Mouse (Mus musculus) forebrain, embryonic 11.5 days (tissue): Measurements from ENCODE around the gene Hist2h3c1. TPM values are rescaled to one million over a fixed set of nuclear protein-coding genes. Genes with fewer than 3 reads are reported as not detected.
"Not testable (repeated sequence)": the region's sequence is repeated elsewhere in the genome, so short reads cannot be mapped to it uniquely, and the experiment has no call there.

Experiments used
- ATAC-seq: fragments of 200-750 bp; cut with Nextera tagmentation; replicated peaks from 2 replicates; pipeline ENCODE4 v1.8.0; 2017; ENCODE audit warnings: moderate TSS enrichment; ENCODE audit not compliant: low FRiP score
- DNase-seq: peaks from one replicate; pipeline ENCODE4 v3.0.0-alpha.2; 2017; ENCODE audit warnings: low spot score
- H3K27ac ChIP-seq: fragments of 300-500 bp; sonication (generic); 2 replicates; pipeline ENCODE4 v1.5.1; 2014; ENCODE audit warnings: low read depth, low read length
- H3K27me3 ChIP-seq: fragments of 300-500 bp; sonication (generic); 2 replicates; pipeline ENCODE4 v1.6.1; 2014; ENCODE audit warnings: mild to moderate bottlenecking, low read length, mixed read lengths; ENCODE audit not compliant: control insufficient read depth, insufficient read depth
- H3K36me3 ChIP-seq: fragments of 300-500 bp; sonication (generic); 2 replicates; pipeline ENCODE4 v1.6.1; 2014; ENCODE audit warnings: mild to moderate bottlenecking, low read length, moderate library complexity, mixed read lengths; ENCODE audit not compliant: control insufficient read depth, insufficient read depth
- H3K4me1 ChIP-seq: fragments of 300-500 bp; sonication (generic); replicated peaks from 2 replicates; pipeline ENCODE4 v1.6.1; 2014; ENCODE audit warnings: low read length, mixed read lengths; ENCODE audit not compliant: control insufficient read depth, insufficient read depth
- H3K4me2 ChIP-seq: fragments of 300-500 bp; sonication (generic); 2 replicates; pipeline ENCODE4 v1.6.1; 2014; ENCODE audit warnings: low read depth, mild to moderate bottlenecking, low read length, moderate library complexity, mixed read lengths; ENCODE audit not compliant: severe bottlenecking
- H3K4me3 ChIP-seq: fragments of 300-500 bp; sonication (generic); 2 replicates; pipeline ENCODE4 v1.5.1; 2014; ENCODE audit warnings: low read depth, low read length
- H3K9ac ChIP-seq: fragments of 300-500 bp; sonication (generic); 2 replicates; pipeline ENCODE4 v1.6.1; 2014; ENCODE audit warnings: low read length
- H3K9me3 ChIP-seq: fragments of 300-500 bp; sonication (generic); 2 replicates; pipeline ENCODE4 v1.6.1; 2016; ENCODE audit warnings: low read length, mixed read lengths; ENCODE audit not compliant: control insufficient read depth
- WGBS: fragments of 180-500 bp; shearing (Covaris S2); extraction: QIAGEN DNeasy Blood & Tissue Kit; methylation state at CpG from one replicate; pipeline ENCODE4 v1.1.7; 2014; 5-methylcytosine and 5-hydroxymethylcytosine counted together
- polyA plus RNA-seq: library from polyadenylated mRNA; unstranded; fragments of >200 nt; fragmentation: Nextera tagmentation; extraction: Ambion mirVana; gene quantifications from 2 replicates; pipeline ENCODE4 v1.2.1, GENCODE M21; 2014

The Hist2h3c1 gene
- 2.3 TPM in 1 of 2 replicates, not detected in the other for polyA plus RNA-seq

- H3K4me1 ChIP-seq, H3K9me3 ChIP-seq, DNase-seq, H3K36me3 ChIP-seq, H3K27me3 ChIP-seq: not testable (repeated sequence)
- H3K9ac ChIP-seq = peak within 1 kb of the TSS; percentile 67
- H3K4me2 ChIP-seq = peak within 1 kb of the TSS; percentile 53
- peak within 1 kb of the TSS; percentile 91 for H3K27ac ChIP-seq
- ATAC-seq = peak; percentile 94
- 0% methylated on average over 2 of the region's 47 CpGs for WGBS
- H3K4me3 ChIP-seq = peak within 1 kb of the TSS; percentile 44
These were observed at the start of gene Hist2h3c1 for GRCm38 (mm10) chr3:96246427-96246856. Hist2h3c1 (plus strand) TSS chr3:96246685.

- Histone ChIP-seq H3K9me3 (no peaks in the 10 kb centered on the region), H3K4me3 (peak overlapping the region; percentile 66), H3K4me2 (peak overlapping the region; percentile 98), H3K36me3 (no peaks in the 10 kb centered on the region), H3K27me3 (no peaks in the 10 kb centered on the region), H3K9ac (peak overlapping the region; percentile 97), H3K4me1 (peaks cover 7% of the 10 kb centered on the region), H3K27ac (peak overlapping the region; percentile 92)
- ATAC-seq = peak; percentile 93
- under 1% methylated on average over 50 of the region's 50 CpGs for WGBS
- peak; percentile 93 for DNase-seq
These were observed 49.2 kb upstream of the Hist2h3c1 start for GRCm38 (mm10) chr3:96197129-96197749.

DNA sequence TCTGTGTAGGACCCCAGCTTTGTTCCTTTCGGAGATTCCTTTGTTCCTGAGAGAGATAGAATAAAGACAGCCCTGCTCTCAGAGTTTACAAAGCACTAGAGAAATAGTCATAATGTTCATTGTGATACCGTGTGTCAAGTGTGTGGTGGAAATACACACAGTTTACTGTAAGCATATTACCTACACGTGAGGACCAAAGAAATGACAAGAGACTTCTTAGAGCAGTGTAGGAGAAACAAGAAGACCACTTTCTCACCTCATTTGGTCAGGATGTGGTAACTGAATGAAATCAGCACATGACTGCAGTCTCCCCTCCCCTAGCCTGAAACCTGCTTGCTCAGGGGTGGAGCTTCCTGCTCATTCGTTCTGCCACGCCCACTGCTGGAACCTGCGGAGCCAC lies 48.3 kb upstream of the Hist2h3c1 start:
- peak; percentile 25; the same call in 1 of the 2 replicates for ATAC-seq
- Histone ChIP-seq H3K4me3 (peak overlapping the region; percentile 66), H3K9ac (peak overlapping the region; percentile 50)

GRCm38 (mm10) chr3:96198601-96199251 lies 47.8 kb upstream of the Hist2h3c1 start:
- not testable (repeated sequence) for H3K27ac ChIP-seq, H3K9ac ChIP-seq, ATAC-seq, H3K9me3 ChIP-seq, H3K36me3 ChIP-seq, DNase-seq, H3K4me3 ChIP-seq, H3K4me1 ChIP-seq, H3K27me3 ChIP-seq, H3K4me2 ChIP-seq
- 29% methylated on average over 7 of the region's 8 CpGs for WGBS

More for the DNA sequence above, 48.3 kb upstream of the Hist2h3c1 start:
- H3K27ac ChIP-seq = no peak overlapping the region
- H3K36me3 ChIP-seq = no peaks in the 10 kb centered on the region
- H3K9me3 ChIP-seq = no peaks in the 10 kb centered on the region
- H3K4me2 ChIP-seq = peak overlapping the region; percentile 98
- peaks cover 7% of the 10 kb centered on the region for H3K4me1 ChIP-seq
- no peak for DNase-seq
- no peaks in the 10 kb centered on the region for H3K27me3 ChIP-seq
- WGBS = 2% methylated on average over 6 of the region's 6 CpGs

DNA sequence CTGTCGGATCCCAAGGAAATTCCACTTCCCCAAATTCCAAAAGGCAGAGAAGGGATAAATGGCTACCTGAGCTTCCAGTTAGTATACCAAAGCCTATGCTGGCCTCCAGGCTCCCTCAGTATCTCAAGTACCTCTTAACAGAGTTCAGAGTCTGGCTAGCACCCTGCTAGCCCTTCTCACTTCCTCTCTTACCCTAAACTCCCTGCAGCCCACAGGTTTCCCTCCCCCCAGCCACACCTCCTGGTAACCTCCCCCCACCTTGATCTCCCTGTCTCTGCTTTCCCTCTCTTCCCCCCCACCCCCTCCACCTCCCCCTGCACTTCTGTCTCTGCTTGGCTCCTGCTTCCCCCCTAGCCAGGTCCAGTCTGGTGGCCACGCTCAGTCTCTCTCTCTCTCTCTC lies 46.8 kb upstream of the Hist2h3c1 start:
- ATAC-seq (no peak), DNase-seq (no peak)
- Histone ChIP-seq H3K4me3 (no peak overlapping the region), H3K9me3 (no peaks in the 10 kb centered on the region), H3K36me3 (no peaks in the 10 kb centered on the region), H3K27me3 (no peaks in the 10 kb centered on the region), H3K27ac (no peak overlapping the region), H3K4me1 (peaks cover 7% of the 10 kb centered on the region), H3K4me2 (no peak overlapping the region), H3K9ac (no peak overlapping the region)
- 72% methylated on average over 2 of the region's 2 CpGs for WGBS

GRCm38 (mm10) chr3:96207819-96208218 lies 38.7 kb upstream of the Hist2h3c1 start:
- Histone ChIP-seq H3K27me3 (no peaks in the 10 kb centered on the region), H3K9ac (no peak overlapping the region), H3K27ac (no peak overlapping the region), H3K4me2 (no peak overlapping the region), H3K36me3 (no peaks in the 10 kb centered on the region), H3K9me3 (no peaks in the 10 kb centered on the region), H3K4me3 (no peak overlapping the region), H3K4me1 (0 out of 2 replicates have a peak, but pooled peaks cover 2% of the 10 kb centered on the region)
- ATAC-seq (no peak), DNase-seq (no peak)
- WGBS = 85% methylated on average over 3 of the region's 3 CpGs

GRCm38 (mm10) chr3:96209242-96209641 lies 37.2 kb upstream of the Hist2h3c1 start:
- Histone ChIP-seq H3K9me3 (no peaks in the 10 kb centered on the region), H3K27me3 (no peaks in the 10 kb centered on the region), H3K36me3 (no peaks in the 10 kb centered on the region), H3K4me1 (0 out of 2 replicates have a peak, but pooled peaks cover 2% of the 10 kb centered on the region), H3K9ac (no peak overlapping the region), H3K27ac (no peak overlapping the region), H3K4me3 (no peak overlapping the region), H3K4me2 (no peak overlapping the region)
- DNase-seq = no peak
- no peak for ATAC-seq
- 22% methylated on average over 15 of the region's 15 CpGs for WGBS

DNA sequence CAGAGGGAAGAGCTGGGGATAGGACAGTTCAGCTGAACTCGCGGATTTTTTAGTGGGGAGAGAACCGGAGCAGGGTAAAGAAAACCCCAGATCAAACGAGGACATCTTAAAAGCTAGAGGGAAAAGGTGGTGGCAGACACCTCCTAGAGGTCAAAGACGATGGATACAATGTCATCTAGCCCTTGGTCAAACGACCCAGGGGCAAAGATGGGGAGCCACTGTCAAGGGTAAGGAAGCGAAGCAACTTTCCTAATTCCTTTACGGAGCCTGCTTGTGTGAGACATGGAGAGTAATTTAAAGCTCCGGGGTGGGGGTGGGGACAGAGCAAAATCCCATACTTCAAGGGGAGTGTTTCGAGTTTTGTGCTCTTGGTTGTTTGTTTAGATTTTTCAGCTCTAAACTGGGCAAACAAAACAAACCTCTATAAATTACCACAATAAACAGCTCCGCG lies 27.3 kb upstream of the Hist2h3c1 start:
- Histone ChIP-seq H3K4me1 (peaks cover 9% of the 10 kb centered on the region; the same call in 1 of the 2 replicates), H3K27me3 (no peaks in the 10 kb centered on the region), H3K9ac (peak overlapping the region; percentile 84), H3K4me3 (peak overlapping the region; percentile 44), H3K4me2 (peak overlapping the region; percentile 68), H3K9me3 (no peaks in the 10 kb centered on the region), H3K27ac (peak overlapping the region; percentile 98), H3K36me3 (no peaks in the 10 kb centered on the region)
- under 1% methylated on average over 12 of the region's 12 CpGs for WGBS
- ATAC-seq = peak; percentile 16; the same call in 1 of the 2 replicates
- peak; percentile 60 for DNase-seq
